Mouse (Mus musculus) heart, embryonic 14.5 days (tissue): ENCODE results near the gene Fam71b. TPM values are rescaled to one million over a fixed set of nuclear protein-coding genes. Genes with fewer than 3 reads are reported as not detected.

Experiments used
- ATAC-seq: fragments of 200-750 bp; cut with Nextera tagmentation; 2 replicates; pipeline ENCODE4 v1.8.0; 2017; ENCODE audit warnings: low read depth, moderate TSS enrichment; ENCODE audit not compliant: insufficient number of reproducible peaks, insufficient read depth, low FRiP score
- H3K27ac ChIP-seq, 2 experiments: fragments of 200-500 bp in 1 of 2; fragments of 300-500 bp in 1 of 2; sonication (generic) in 1 of 2; replicated peaks in 1 of 2; 2 replicates each; pipeline ENCODE4 v1.5.1; 2012 to 2014; ENCODE audit warnings: low read depth in 2 of 2, low read length in 2 of 2, control low read depth in 1 of 2, mild to moderate bottlenecking in 1 of 2, mixed read lengths in 1 of 2; ENCODE audit not compliant: control insufficient read depth in 1 of 2, insufficient read depth in 1 of 2
- H3K27me3 ChIP-seq: fragments of 300-500 bp; sonication (generic); 2 replicates; pipeline ENCODE4 v1.6.1; 2014; ENCODE audit warnings: mild to moderate bottlenecking, low read length, control low read depth; ENCODE audit not compliant: control insufficient read depth, insufficient read depth
- H3K36me3 ChIP-seq: fragments of 300-500 bp; sonication (generic); 2 replicates; pipeline ENCODE4 v1.6.1; 2014; ENCODE audit warnings: mild to moderate bottlenecking, control low read depth, low read length, mixed read lengths; ENCODE audit not compliant: control insufficient read depth, insufficient read depth
- H3K4me1 ChIP-seq, 2 experiments: fragments of 200-500 bp in 1 of 2; fragments of 300-500 bp in 1 of 2; sonication (generic) in 1 of 2; 2 replicates each; pipeline ENCODE4 v1.6.1; 2012 to 2014; ENCODE audit warnings: low read length in 2 of 2, control low read depth in 1 of 2, mixed read lengths in 1 of 2; ENCODE audit not compliant: control insufficient read depth in 2 of 2, insufficient read depth in 2 of 2
- H3K4me2 ChIP-seq: fragments of 300-500 bp; sonication (generic); 2 replicates; pipeline ENCODE4 v1.6.1; 2014; ENCODE audit warnings: mild to moderate bottlenecking, low read length
- H3K4me3 ChIP-seq, 2 experiments: fragments of 200-500 bp in 1 of 2; fragments of 300-500 bp in 1 of 2; sonication (generic) in 1 of 2; 2 replicates each; pipeline ENCODE4 v1.5.1; 2012 to 2014; ENCODE audit warnings: low read length in 2 of 2, mild to moderate bottlenecking in 2 of 2, control low read depth in 1 of 2, low read depth in 1 of 2, moderate library complexity in 1 of 2; ENCODE audit not compliant: control insufficient read depth in 1 of 2, insufficient read depth in 1 of 2
- H3K9ac ChIP-seq: fragments of 300-500 bp; sonication (generic); 2 replicates; pipeline ENCODE4 v1.6.1; 2014; ENCODE audit warnings: mild to moderate bottlenecking, low read length
- H3K9me3 ChIP-seq: fragments of 300-500 bp; sonication (generic); 2 replicates; pipeline ENCODE4 v1.6.1; 2016; ENCODE audit warnings: low read length, control low read depth; ENCODE audit not compliant: control insufficient read depth
- WGBS: fragments of 180-500 bp; shearing (Covaris S2); extraction: QIAGEN DNeasy Blood & Tissue Kit; methylation state at CpG from one replicate; pipeline ENCODE4 v1.1.7; 2014; 5-methylcytosine and 5-hydroxymethylcytosine counted together
- polyA plus RNA-seq: library from polyadenylated mRNA; unstranded; fragments of >200 nt; fragmentation: Nextera tagmentation; extraction: Ambion mirVana; gene quantifications from 2 replicates; pipeline ENCODE4 v1.2.1, GENCODE M21; 2014

Fam71b gene
- polyA plus RNA-seq, 1 experiment from 2014 or later, result not detected

- WGBS, result 70% methylated on average over 13 of the region's 13 CpGs
- H3K4me1 ChIP-seq, result no peaks in the 10 kb centered on the region
- ATAC-seq, result no peak
- H3K27me3 ChIP-seq, result no peaks in the 10 kb centered on the region
- H3K9me3 ChIP-seq, result no peaks in the 10 kb centered on the region
- peaks cover 6% of the 10 kb centered on the region; the same call in 1 of the 2 replicates for H3K36me3 ChIP-seq
- H3K27ac ChIP-seq, result no peak overlapping the region
- no peak overlapping the region for H3K4me2 ChIP-seq
- H3K4me3 ChIP-seq, result no peak overlapping the region
- no peak overlapping the region for H3K9ac ChIP-seq
Measured at GRCm38 (mm10) chr11:46447644-46448484, 51.5 kb downstream of the Fam71b start.

- no peak overlapping the region for H3K9ac ChIP-seq
- no peaks in the 10 kb centered on the region for H3K27me3 ChIP-seq
- no peak overlapping the region for H3K4me3 ChIP-seq
- H3K27ac ChIP-seq, result no peak overlapping the region
- H3K9me3 ChIP-seq, result no peaks in the 10 kb centered on the region
- 74% methylated on average over 11 of the region's 11 CpGs for WGBS
- no peak for ATAC-seq
- H3K4me1 ChIP-seq, result no peaks in the 10 kb centered on the region
- H3K36me3 ChIP-seq, result no peaks in the 10 kb centered on the region
- no peak overlapping the region for H3K4me2 ChIP-seq
Measured at GRCm38 (mm10) chr11:46449461-46450080, 53.2 kb downstream of the Fam71b start.

- H3K9ac ChIP-seq, result no peak within 1 kb of the TSS
Measured at GRCm38 (mm10) chr11:46454453-46455045, 58.2 kb downstream of the Fam71b start, which contains the start of gene Havcr2. Gene Havcr2 (plus strand): TSS chr11:46454935.

More at GRCm38 (mm10) chr11:46454453-46455045, 58.2 kb downstream of the Fam71b start, which contains the start of gene Havcr2:
- Histone ChIP-seq H3K27ac (no peak within 1 kb of the TSS), H3K4me1 (no peaks in the 10 kb centered on the region), H3K9me3 (no peaks in the 10 kb centered on the region), H3K4me2 (no peak within 1 kb of the TSS), H3K27me3 (no peaks in the 10 kb centered on the region), H3K36me3 (no peaks in the 10 kb centered on the region), H3K4me3 (no peak within 1 kb of the TSS)
- WGBS, result 60% methylated on average over 6 of the region's 6 CpGs
- ATAC-seq, result no peak

Other genes with a start within 250 kb of the Fam71b start
- 9.5 and 11.0 TPM in 2 replicates for gene Nipal4, start 230.1 kb upstream of the Fam71b start, polyA plus RNA-seq
- 0.08 and 0.13 TPM in 2 replicates for gene Fndc9, start 161.0 kb upstream of the Fam71b start, polyA plus RNA-seq
- gene Cyfip2, start 83.7 kb upstream of the Fam71b start, polyA plus RNA-seq, result 8.9 TPM in 2 replicates
- gene Itk, start 7.0 kb upstream of the Fam71b start, polyA plus RNA-seq, result not detected in 2 replicates
- 50.9 and 54.2 TPM in 2 replicates for gene Med7, start 40.4 kb downstream of the Fam71b start, polyA plus RNA-seq
- 0.28 and 0.38 TPM in 2 replicates for gene Havcr2, start 58.4 kb downstream of the Fam71b start, polyA plus RNA-seq
- gene Gm12169, start 127.7 kb downstream of the Fam71b start, polyA plus RNA-seq, result not detected in 2 replicates
- gene BC053393, start 175.0 kb downstream of the Fam71b start, polyA plus RNA-seq, result 0.19 and 0.45 TPM in 2 replicates
- not detected in 2 replicates for gene Dppa1, start 232.7 kb downstream of the Fam71b start, polyA plus RNA-seq